Mouse (Mus musculus) lung, postnatal 4 days (tissue): ENCODE data around the gene Cacna1i.

Source experiments
- DNase-seq, 2 experiments: peaks; one replicate each; pipeline ENCODE4 v3.0.0; 2021

Cacna1i gene

GRCm38 (mm10) chr15:80413070-80413469, 126.0 kb downstream of the Cacna1i start:
- DNase-seq = no peak

- DNase-seq = peak; percentile 69 to 85
Measured at GRCm38 (mm10) chr15:80413988-80414721, 127.1 kb downstream of the Cacna1i start.

- DNase-seq = no peak
Measured at GRCm38 (mm10) chr15:80415132-80415531, 128.1 kb downstream of the Cacna1i start.

GRCm38 (mm10) chr15:80417066-80417465, 130.0 kb downstream of the Cacna1i start:
- DNase-seq = no peak

GRCm38 (mm10) chr15:80418146-80418545, 131.1 kb downstream of the Cacna1i start:
- DNase-seq = no peak

- DNase-seq = no peak
Measured at GRCm38 (mm10) chr15:80430324-80430723, 143.3 kb downstream of the Cacna1i start.

GRCm38 (mm10) chr15:80436961-80437360, 149.9 kb downstream of the Cacna1i start:
- DNase-seq = no peak

- no peak for DNase-seq
Measured at GRCm38 (mm10) chr15:80437996-80438395, 151.0 kb downstream of the Cacna1i start.

GRCm38 (mm10) chr15:80438423-80438822, 151.4 kb downstream of the Cacna1i start:
- DNase-seq = no peak

GRCm38 (mm10) chr15:80440195-80440594, 153.2 kb downstream of the Cacna1i start:
- DNase-seq = no peak

GRCm38 (mm10) chr15:80445956-80446687, 159.1 kb downstream of the Cacna1i start:
- DNase-seq = peak; percentile 41 to 49
